Comparison of ENCODE assay signal across 15 mouse cellular contexts in genomic region chr11:100999254-100999653, GRCm38 (mm10).
"Had no signal": no experiment of that assay in that cellular context is flagged by ENCODE, and none has a peak within 500 bp of the region (broad histone marks: within the 10 kb centered on the region; RNA-seq: fewer than 3 reads in every experiment).

No protein-coding gene starts in this region.

- ATAC-seq: liver, postnatal 0 days; midbrain, embryonic 16.5 days had no signal

- DNase-seq: liver, postnatal 0 days; lung, embryonic 14.5 days; lung, postnatal 10 days; lung, postnatal 4 days; midbrain, embryonic 14.5 days; right cerebral cortex, postnatal 14 days; thymus, adult 2 months; thymus, postnatal 25 days; thymus, postnatal 4 days had no signal

- H3K4me1 ChIP-seq: midbrain, embryonic 10.5 days; midbrain, embryonic 12.5 days; neural tube, embryonic 12.5 days; stomach, embryonic 15.5 days had no signal

- H3K4me2 ChIP-seq: lung, embryonic 14.5 days; midbrain, embryonic 12.5 days; neural tube, embryonic 12.5 days; stomach, embryonic 15.5 days had no signal

- H3K27ac ChIP-seq: midbrain, embryonic 10.5 days; midbrain, embryonic 12.5 days; neural tube, embryonic 12.5 days; stomach, embryonic 15.5 days; stomach, postnatal 0 days had no signal

- H3K27me3 ChIP-seq: neural tube, embryonic 12.5 days; stomach, embryonic 15.5 days had no signal

- H3K9me3 ChIP-seq: midbrain, embryonic 10.5 days; midbrain, embryonic 12.5 days; neural tube, embryonic 12.5 days; stomach, embryonic 15.5 days had no signal

- H3K9ac ChIP-seq: liver, postnatal 0 days; lung, embryonic 14.5 days; midbrain, embryonic 12.5 days; neural tube, embryonic 12.5 days; stomach, embryonic 15.5 days had no signal

- H3K36me3 ChIP-seq: midbrain, embryonic 10.5 days; midbrain, embryonic 12.5 days; neural tube, embryonic 12.5 days; stomach, embryonic 15.5 days had no signal

- H3K4me3 ChIP-seq: midbrain, embryonic 10.5 days; midbrain, embryonic 12.5 days; neural tube, embryonic 12.5 days; stomach, embryonic 15.5 days had no signal
